In the genomic region with DNA sequence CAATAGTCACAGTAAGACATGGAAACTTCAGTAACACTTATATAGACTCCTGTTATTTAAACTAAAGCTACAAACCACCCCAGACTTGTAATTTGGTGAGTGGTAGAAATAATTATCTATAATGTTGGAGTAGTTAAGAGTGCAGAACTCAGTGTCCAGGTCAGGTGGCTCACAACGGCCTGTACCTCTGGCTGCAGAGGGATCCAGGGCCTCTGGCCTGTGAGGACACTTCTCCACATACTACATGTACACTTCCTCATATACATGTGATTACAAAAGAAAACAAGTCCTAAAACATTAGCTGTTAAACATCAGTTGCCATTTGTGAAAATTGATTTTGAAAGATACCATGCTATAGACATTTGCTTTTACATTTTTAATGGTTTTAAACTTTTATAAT, we compare ENCODE assay signal across 24 mouse cellular contexts.
"Had no signal": no experiment of that assay in that cellular context is flagged by ENCODE, and none has a peak within 500 bp of the region (broad histone marks: within the 10 kb centered on the region; RNA-seq: fewer than 3 reads in every experiment).

No protein-coding gene starts in this region.

- H3K4me3 ChIP-seq: heart, embryonic 12.5 days; heart, embryonic 13.5 days; heart, embryonic 15.5 days; hindbrain, embryonic 10.5 days; hindbrain, embryonic 12.5 days; hindbrain, embryonic 13.5 days; hindbrain, embryonic 15.5 days; intestine, embryonic 15.5 days; kidney, embryonic 15.5 days; layer of hippocampus, adult 2 months; left cerebral cortex, adult 2 months had no signal

- ATAC-seq: hindbrain, embryonic 16.5 days; hindbrain, postnatal 0 days; inflammation-experienced regulatory T-cells, adult 6 months; intestine, embryonic 15.5 days; intestine, embryonic 16.5 days; intestine, postnatal 0 days had no signal

- H3K27ac ChIP-seq: heart, embryonic 13.5 days; heart, embryonic 15.5 days; hindbrain, embryonic 10.5 days; hindbrain, embryonic 12.5 days; hindbrain, embryonic 13.5 days; hindbrain, embryonic 14.5 days; hindbrain, embryonic 15.5 days; hindbrain, postnatal 0 days; intestine, embryonic 15.5 days; kidney, postnatal 0 days; left cerebral cortex, adult 2 months had no signal

- H3K4me2 ChIP-seq: heart, embryonic 12.5 days; heart, embryonic 13.5 days; heart, embryonic 15.5 days; hindbrain, embryonic 12.5 days; hindbrain, embryonic 13.5 days; hindbrain, embryonic 14.5 days; hindbrain, embryonic 15.5 days; intestine, embryonic 15.5 days; kidney, embryonic 15.5 days had no signal

- H3K4me1 ChIP-seq: intestine, embryonic 15.5 days had no signal

- H3K9me3 ChIP-seq: heart, embryonic 12.5 days; heart, embryonic 13.5 days; heart, embryonic 15.5 days; hindbrain, embryonic 10.5 days; hindbrain, embryonic 12.5 days; hindbrain, embryonic 13.5 days; hindbrain, embryonic 15.5 days; intestine, embryonic 15.5 days; kidney, embryonic 15.5 days had no signal

- H3K36me3 ChIP-seq: heart, embryonic 15.5 days; hindbrain, embryonic 15.5 days had no signal

- H3K9ac ChIP-seq: heart, embryonic 12.5 days; heart, embryonic 13.5 days; heart, embryonic 15.5 days; hindbrain, embryonic 12.5 days; hindbrain, embryonic 13.5 days; hindbrain, embryonic 14.5 days; hindbrain, embryonic 15.5 days; intestine, embryonic 15.5 days; kidney, embryonic 15.5 days had no signal

- DNase-seq: heart, postnatal 10 days; heart, postnatal 14 days; heart, postnatal 36 days; heart, postnatal 4 days; layer of hippocampus, adult 9-11 months; layer of hippocampus, postnatal 36 days had no signal

- H3K27me3 ChIP-seq: heart, embryonic 12.5 days; heart, embryonic 13.5 days; heart, embryonic 15.5 days; hindbrain, embryonic 12.5 days; hindbrain, embryonic 13.5 days; hindbrain, embryonic 15.5 days; intestine, embryonic 15.5 days; kidney, embryonic 15.5 days had no signal
